Mouse (Mus musculus) hindbrain, embryonic 12.5 days (tissue): ENCODE results near the gene Myo5c. TPM values are rescaled to one million over a fixed set of nuclear protein-coding genes. Genes with fewer than 3 reads are reported as not detected.

Source experiments
- ATAC-seq: fragments of 200-750 bp; cut with Nextera tagmentation; 2 replicates; pipeline ENCODE4 v1.8.0; 2017; ENCODE audit warnings: moderate TSS enrichment; ENCODE audit not compliant: low FRiP score
- H3K27ac ChIP-seq: fragments of 300-500 bp; sonication (generic); 2 replicates; pipeline ENCODE4 v1.5.1; 2016; ENCODE audit warnings: mild to moderate bottlenecking
- H3K27me3 ChIP-seq: fragments of 300-500 bp; sonication (generic); 2 replicates; pipeline ENCODE4 v1.6.1; 2016; ENCODE audit warnings: mild to moderate bottlenecking
- H3K36me3 ChIP-seq: fragments of 300-500 bp; sonication (generic); 2 replicates; pipeline ENCODE4 v1.6.1; 2016; ENCODE audit warnings: mild to moderate bottlenecking
- H3K4me1 ChIP-seq: fragments of 300-500 bp; sonication (generic); 2 replicates; pipeline ENCODE4 v1.6.1; 2016
- H3K4me2 ChIP-seq: fragments of 300-500 bp; sonication (generic); replicated peaks from 2 replicates; pipeline ENCODE4 v1.6.1; 2016; ENCODE audit warnings: mild to moderate bottlenecking
- H3K4me3 ChIP-seq: fragments of 300-500 bp; sonication (generic); 2 replicates; pipeline ENCODE4 v1.5.1; 2016; ENCODE audit warnings: mild to moderate bottlenecking
- H3K9ac ChIP-seq: fragments of 300-500 bp; sonication (generic); 2 replicates; pipeline ENCODE4 v1.6.1; 2016; ENCODE audit warnings: mild to moderate bottlenecking, moderate library complexity
- H3K9me3 ChIP-seq: fragments of 300-500 bp; sonication (generic); replicated peaks from 2 replicates; pipeline ENCODE4 v1.6.1; 2016; ENCODE audit warnings: mild to moderate bottlenecking
- WGBS: fragments of 180-500 bp; shearing (Covaris S2); methylation state at CpG from one replicate; pipeline ENCODE4 v1.1.7; 2016; 5-methylcytosine and 5-hydroxymethylcytosine counted together
- polyA plus RNA-seq: library from polyadenylated mRNA; unstranded; fragments of >200 nt; fragmentation: Nextera tagmentation; extraction: Ambion mirVana; gene quantifications from 2 replicates; pipeline ENCODE4 v1.2.1, GENCODE M21; 2016

Gene Myo5c
- polyA plus RNA-seq, 1 experiment from 2014 or later, result 1.8 TPM

- no peak overlapping the region for H3K4me2 ChIP-seq
- 0 out of 2 replicates have a peak, but pooled peaks cover 3% of the 10 kb centered on the region for H3K9me3 ChIP-seq
- H3K9ac ChIP-seq, result no peak overlapping the region
- H3K4me3 ChIP-seq, result no peak overlapping the region
- no peak for ATAC-seq
- peaks cover 20% of the 10 kb centered on the region for H3K4me1 ChIP-seq
- WGBS, result 74% methylated on average over 3 of the region's 3 CpGs
- H3K27ac ChIP-seq, result no peak overlapping the region
- no peaks in the 10 kb centered on the region for H3K36me3 ChIP-seq
- no peaks in the 10 kb centered on the region; the same call in 1 of the 2 replicates for H3K27me3 ChIP-seq
Measured at GRCm38 (mm10) chr9:75264008-75264718, 32.3 kb downstream of the Myo5c start.

- Histone ChIP-seq H3K9ac (no peak overlapping the region), H3K9me3 (no peaks in the 10 kb centered on the region), H3K27ac (no peak overlapping the region), H3K4me1 (peaks cover 4% of the 10 kb centered on the region), H3K4me2 (no peak overlapping the region), H3K4me3 (no peak overlapping the region), H3K36me3 (no peaks in the 10 kb centered on the region), H3K27me3 (no peaks in the 10 kb centered on the region; the same call in 1 of the 2 replicates)
- ATAC-seq, result no peak
- 74% methylated on average over 6 of the region's 6 CpGs for WGBS
Measured at GRCm38 (mm10) chr9:75267147-75267546, 35.3 kb downstream of the Myo5c start.

- no peak overlapping the region for H3K27ac ChIP-seq
- ATAC-seq, result no peak
- H3K4me1 ChIP-seq, result no peaks in the 10 kb centered on the region
- H3K9me3 ChIP-seq, result no peaks in the 10 kb centered on the region
- H3K4me2 ChIP-seq, result no peak overlapping the region
- H3K27me3 ChIP-seq, result no peaks in the 10 kb centered on the region
- WGBS, result 75% methylated on average over 6 of the region's 6 CpGs
- H3K36me3 ChIP-seq, result no peaks in the 10 kb centered on the region
- H3K4me3 ChIP-seq, result no peak overlapping the region
- no peak overlapping the region for H3K9ac ChIP-seq
Measured at GRCm38 (mm10) chr9:75270382-75270781, 38.6 kb downstream of the Myo5c start.

- H3K36me3 ChIP-seq, result no peaks in the 10 kb centered on the region
- no peak for ATAC-seq
- no peak overlapping the region for H3K4me2 ChIP-seq
- no peak overlapping the region for H3K9ac ChIP-seq
- H3K27ac ChIP-seq, result no peak overlapping the region
- H3K27me3 ChIP-seq, result no peaks in the 10 kb centered on the region; the same call in 1 of the 2 replicates
- H3K4me1 ChIP-seq, result no peaks in the 10 kb centered on the region
- WGBS, result 91% methylated on average over 8 of the region's 8 CpGs
- H3K4me3 ChIP-seq, result no peak overlapping the region
- H3K9me3 ChIP-seq, result no peaks in the 10 kb centered on the region
Measured at GRCm38 (mm10) chr9:75271539-75271938, 39.7 kb downstream of the Myo5c start.

GRCm38 (mm10) chr9:75273646-75274045 lies 41.8 kb downstream of the Myo5c start:
- WGBS, result 71% methylated on average over 6 of the region's 6 CpGs
- no peaks in the 10 kb centered on the region; the same call in 1 of the 2 replicates for H3K27me3 ChIP-seq

GRCm38 (mm10) chr9:75274486-75274885 lies 42.7 kb downstream of the Myo5c start:
- Histone ChIP-seq H3K27ac (no peak overlapping the region), H3K9me3 (no peaks in the 10 kb centered on the region), H3K9ac (no peak overlapping the region), H3K4me3 (no peak overlapping the region), H3K36me3 (no peaks in the 10 kb centered on the region), H3K27me3 (no peaks in the 10 kb centered on the region; the same call in 1 of the 2 replicates), H3K4me2 (no peak overlapping the region), H3K4me1 (peaks cover 5% of the 10 kb centered on the region; the same call in 1 of the 2 replicates)
- 93% methylated on average over 5 of the region's 5 CpGs for WGBS
- no peak for ATAC-seq

More at GRCm38 (mm10) chr9:75273646-75274045, 41.8 kb downstream of the Myo5c start:
- Histone ChIP-seq H3K27ac (no peak overlapping the region), H3K4me2 (no peak overlapping the region), H3K4me3 (no peak overlapping the region), H3K9ac (no peak overlapping the region), H3K9me3 (no peaks in the 10 kb centered on the region), H3K36me3 (no peaks in the 10 kb centered on the region), H3K4me1 (peaks cover 5% of the 10 kb centered on the region; the same call in 1 of the 2 replicates)
- no peak for ATAC-seq

- 93% methylated on average over 9 of the region's 9 CpGs for WGBS
- Histone ChIP-seq H3K27ac (no peak overlapping the region), H3K9ac (no peak overlapping the region), H3K4me3 (no peak overlapping the region), H3K4me1 (peaks cover 5% of the 10 kb centered on the region; the same call in 1 of the 2 replicates), H3K36me3 (no peaks in the 10 kb centered on the region), H3K9me3 (no peaks in the 10 kb centered on the region), H3K4me2 (no peak overlapping the region), H3K27me3 (no peaks in the 10 kb centered on the region; the same call in 1 of the 2 replicates)
- no peak for ATAC-seq
Measured at GRCm38 (mm10) chr9:75275051-75275450, 43.2 kb downstream of the Myo5c start.

GRCm38 (mm10) chr9:75280814-75281213 lies 49.0 kb downstream of the Myo5c start:
- Histone ChIP-seq H3K27me3 (no peaks in the 10 kb centered on the region; the same call in 1 of the 2 replicates), H3K36me3 (no peaks in the 10 kb centered on the region), H3K27ac (no peak overlapping the region), H3K9me3 (no peaks in the 10 kb centered on the region), H3K4me2 (no peak overlapping the region), H3K4me3 (no peak overlapping the region), H3K4me1 (peaks cover 5% of the 10 kb centered on the region; the same call in 1 of the 2 replicates), H3K9ac (no peak overlapping the region)
- ATAC-seq, result no peak
- 48% methylated on average over 5 of the region's 5 CpGs for WGBS

- ATAC-seq, result no peak
- H3K9ac ChIP-seq, result no peak overlapping the region
- H3K4me1 ChIP-seq, result no peaks in the 10 kb centered on the region
- no peak overlapping the region for H3K4me3 ChIP-seq
- WGBS, result 83% methylated on average over 2 of the region's 2 CpGs
- no peak overlapping the region for H3K27ac ChIP-seq
- H3K9me3 ChIP-seq, result no peaks in the 10 kb centered on the region
- no peak overlapping the region for H3K4me2 ChIP-seq
- no peaks in the 10 kb centered on the region for H3K27me3 ChIP-seq
- H3K36me3 ChIP-seq, result no peaks in the 10 kb centered on the region
Measured at GRCm38 (mm10) chr9:75282179-75282578, 50.4 kb downstream of the Myo5c start.

GRCm38 (mm10) chr9:75282830-75283229 lies 51.0 kb downstream of the Myo5c start:
- Histone ChIP-seq H3K27me3 (no peaks in the 10 kb centered on the region), H3K9me3 (no peaks in the 10 kb centered on the region), H3K27ac (no peak overlapping the region), H3K4me3 (no peak overlapping the region), H3K4me1 (no peaks in the 10 kb centered on the region), H3K36me3 (no peaks in the 10 kb centered on the region), H3K9ac (no peak overlapping the region), H3K4me2 (no peak overlapping the region)
- WGBS, result 19% methylated on average over 3 of the region's 3 CpGs
- ATAC-seq, result no peak

GRCm38 (mm10) chr9:75283636-75284035 lies 51.8 kb downstream of the Myo5c start:
- H3K9me3 ChIP-seq, result no peaks in the 10 kb centered on the region
- no peaks in the 10 kb centered on the region for H3K4me1 ChIP-seq

GRCm38 (mm10) chr9:75285363-75285762 lies 53.5 kb downstream of the Myo5c start:
- H3K4me2 ChIP-seq, result no peak overlapping the region
- no peaks in the 10 kb centered on the region for H3K4me1 ChIP-seq
- ATAC-seq, result no peak
- no peak overlapping the region for H3K4me3 ChIP-seq
- WGBS, result 82% methylated on average over 6 of the region's 6 CpGs
- no peaks in the 10 kb centered on the region for H3K36me3 ChIP-seq
- H3K9ac ChIP-seq, result no peak overlapping the region
- no peak overlapping the region for H3K27ac ChIP-seq
- H3K27me3 ChIP-seq, result no peaks in the 10 kb centered on the region
- H3K9me3 ChIP-seq, result no peaks in the 10 kb centered on the region

More at GRCm38 (mm10) chr9:75283636-75284035, 51.8 kb downstream of the Myo5c start:
- no peak for ATAC-seq
- Histone ChIP-seq H3K27me3 (no peaks in the 10 kb centered on the region), H3K4me3 (no peak overlapping the region), H3K36me3 (no peaks in the 10 kb centered on the region), H3K9ac (no peak overlapping the region), H3K27ac (no peak overlapping the region), H3K4me2 (no peak overlapping the region)
- WGBS, result 83% methylated on average over 8 of the region's 8 CpGs

GRCm38 (mm10) chr9:75287636-75288035 lies 55.8 kb downstream of the Myo5c start:
- Histone ChIP-seq H3K9ac (no peak overlapping the region), H3K36me3 (no peaks in the 10 kb centered on the region), H3K27ac (no peak overlapping the region), H3K4me2 (no peak overlapping the region), H3K27me3 (no peaks in the 10 kb centered on the region), H3K4me1 (no peaks in the 10 kb centered on the region), H3K9me3 (no peaks in the 10 kb centered on the region), H3K4me3 (no peak overlapping the region)
- 69% methylated on average over 6 of the region's 6 CpGs for WGBS
- ATAC-seq, result no peak
